Mouse (Mus musculus) kidney, postnatal 0 days (tissue): ENCODE measurements at regions not wholly inside any gene's neighbourhood (a gene's known extent, or its start where the extent isn't known, plus 50 kb on each side); places are given as distances from the start of the nearest gene placed in this dataset.

Experiments used
- ATAC-seq: fragments of 200-750 bp; cut with Nextera tagmentation; replicated peaks from 2 replicates; pipeline ENCODE4 v1.8.0; 2017; ENCODE audit warnings: low read depth, moderate number of reproducible peaks, moderate TSS enrichment, moderate library complexity; ENCODE audit not compliant: low FRiP score
- DNase-seq: peaks from one replicate; pipeline ENCODE4 v3.0.0-alpha.2; 2016; ENCODE audit warnings: low spot score
- H3K27ac ChIP-seq: fragments of 300-500 bp; sonication (generic); 2 replicates; pipeline ENCODE4 v1.5.1; 2014; ENCODE audit warnings: mild to moderate bottlenecking
- H3K27me3 ChIP-seq: fragments of 300-500 bp; sonication (generic); 2 replicates; pipeline ENCODE4 v1.6.1; 2014; ENCODE audit warnings: low read length, mixed read lengths; ENCODE audit not compliant: insufficient read depth
- H3K36me3 ChIP-seq: fragments of 300-500 bp; sonication (generic); 2 replicates; pipeline ENCODE4 v1.6.1; 2014; ENCODE audit warnings: low read length, mixed read lengths; ENCODE audit not compliant: insufficient read depth
- H3K4me1 ChIP-seq: fragments of 300-500 bp; sonication (generic); replicated peaks from 2 replicates; pipeline ENCODE4 v1.6.1; 2014; ENCODE audit warnings: antibody characterized with exemption, low read length, mixed read lengths; ENCODE audit not compliant: insufficient read depth
- H3K4me2 ChIP-seq: fragments of 300-500 bp; sonication (generic); 2 replicates; pipeline ENCODE4 v1.6.1; 2014; ENCODE audit warnings: mild to moderate bottlenecking, low read length, moderate library complexity, mixed read lengths
- H3K4me3 ChIP-seq: fragments of 300-500 bp; sonication (generic); replicated peaks from 2 replicates; pipeline ENCODE4 v1.5.1; 2014; ENCODE audit warnings: low read depth, low read length
- H3K9ac ChIP-seq: fragments of 300-500 bp; sonication (generic); 2 replicates; pipeline ENCODE4 v1.6.1; 2014; ENCODE audit warnings: low read depth, low read length
- H3K9me3 ChIP-seq: fragments of 300-500 bp; sonication (generic); replicated peaks from 2 replicates; pipeline ENCODE4 v1.6.1; 2016; ENCODE audit warnings: low read length, inconsistent platforms, mixed read lengths
- CTCF ChIP-seq: IDR thresholded peaks from 2 replicates; pipeline ENCODE4 v1.5.1; 2016; ENCODE audit warnings: antibody characterized with exemption, low read depth, mild to moderate bottlenecking, moderate library complexity
- WGBS: fragments of 180-500 bp; shearing (Covaris S2); extraction: QIAGEN DNeasy Blood & Tissue Kit; methylation state at CpG from one replicate; pipeline ENCODE4 v1.1.7; 2014; 5-methylcytosine and 5-hydroxymethylcytosine counted together

- Histone ChIP-seq H3K27me3 (no peaks in the 10 kb centered on the region), H3K36me3 (no peaks in the 10 kb centered on the region), H3K4me2 (no peak overlapping the region), H3K9ac (no peak overlapping the region), H3K27ac (no peak overlapping the region), H3K4me3 (no peak overlapping the region), H3K4me1 (no peaks in the 10 kb centered on the region), H3K9me3 (no peaks in the 10 kb centered on the region)
- DNase-seq (no peak), ATAC-seq (no peak)
- no peak for TF ChIP-seq CTCF
- WGBS, result 89% methylated on average over 2 of the region's 2 CpGs
Measured at GRCm38 (mm10) chr14:115003223-115003622, 88.8 kb upstream of the Gpc5 start.

GRCm38 (mm10) chr14:115004733-115005405 is 87.1 kb upstream of the Gpc5 start:
- H3K4me3 ChIP-seq, result no peak overlapping the region
- ATAC-seq (no peak), DNase-seq (no peak)
- H3K9ac ChIP-seq, result no peak overlapping the region
- H3K27me3 ChIP-seq, result no peaks in the 10 kb centered on the region
- H3K4me1 ChIP-seq, result no peaks in the 10 kb centered on the region
- H3K4me2 ChIP-seq, result no peak overlapping the region
- no peak for TF ChIP-seq CTCF
- no peak overlapping the region for H3K27ac ChIP-seq
- WGBS, result 63% methylated on average over 6 of the region's 6 CpGs
- H3K9me3 ChIP-seq, result no peaks in the 10 kb centered on the region
- no peaks in the 10 kb centered on the region for H3K36me3 ChIP-seq

- TF ChIP-seq CTCF, result no peak
Measured at GRCm38 (mm10) chr14:115010877-115011276, 81.1 kb upstream of the Gpc5 start.

GRCm38 (mm10) chr14:115015299-115015698 is 76.7 kb upstream of the Gpc5 start:
- peak; percentile 35; the same call in 1 of the 2 replicates for TF ChIP-seq CTCF
- WGBS, result 48% methylated on average over 5 of the region's 5 CpGs

More at GRCm38 (mm10) chr14:115010877-115011276, 81.1 kb upstream of the Gpc5 start:
- H3K9me3 ChIP-seq, result no peaks in the 10 kb centered on the region
- no peaks in the 10 kb centered on the region for H3K4me1 ChIP-seq
- H3K36me3 ChIP-seq, result no peaks in the 10 kb centered on the region
- H3K27ac ChIP-seq, result no peak overlapping the region
- no peak overlapping the region for H3K4me2 ChIP-seq
- H3K27me3 ChIP-seq, result no peaks in the 10 kb centered on the region
- H3K9ac ChIP-seq, result no peak overlapping the region
- ATAC-seq (no peak), DNase-seq (no peak)
- no peak overlapping the region for H3K4me3 ChIP-seq
- WGBS, result 90% methylated on average over 3 of the region's 3 CpGs

GRCm38 (mm10) chr14:115017410-115018153 is 74.4 kb upstream of the Gpc5 start:
- no peaks in the 10 kb centered on the region for H3K4me1 ChIP-seq
- TF ChIP-seq CTCF, result peak; percentile 78
- DNase-seq, result peak; percentile 76
- no peaks in the 10 kb centered on the region for H3K9me3 ChIP-seq
- H3K9ac ChIP-seq, result no peak overlapping the region
- no peak overlapping the region for H3K27ac ChIP-seq
- no peaks in the 10 kb centered on the region for H3K27me3 ChIP-seq
- peak; percentile 73 for ATAC-seq
- H3K4me3 ChIP-seq, result peak overlapping the region; percentile 22
- WGBS, result 17% methylated on average over 22 of the region's 22 CpGs
- H3K36me3 ChIP-seq, result no peaks in the 10 kb centered on the region
- H3K4me2 ChIP-seq, result peak overlapping the region; percentile 52

More at GRCm38 (mm10) chr14:115015299-115015698, 76.7 kb upstream of the Gpc5 start:
- H3K36me3 ChIP-seq, result no peaks in the 10 kb centered on the region
- H3K4me3 ChIP-seq, result no peak overlapping the region
- ATAC-seq, result no peak
- H3K4me2 ChIP-seq, result no peak overlapping the region
- no peaks in the 10 kb centered on the region for H3K9me3 ChIP-seq
- H3K27ac ChIP-seq, result no peak overlapping the region
- H3K9ac ChIP-seq, result no peak overlapping the region
- H3K27me3 ChIP-seq, result no peaks in the 10 kb centered on the region
- H3K4me1 ChIP-seq, result no peaks in the 10 kb centered on the region
- DNase-seq, result no peak

GRCm38 (mm10) chr14:115028011-115028410 is 64.0 kb upstream of the Gpc5 start:
- H3K4me3 ChIP-seq, result no peak overlapping the region
- no peaks in the 10 kb centered on the region for H3K36me3 ChIP-seq
- H3K27ac ChIP-seq, result no peak overlapping the region
- 88% methylated on average over 7 of the region's 7 CpGs for WGBS
- no peaks in the 10 kb centered on the region for H3K4me1 ChIP-seq
- H3K27me3 ChIP-seq, result no peaks in the 10 kb centered on the region
- no peak overlapping the region for H3K9ac ChIP-seq
- TF ChIP-seq CTCF, result no peak
- no peak overlapping the region for H3K4me2 ChIP-seq
- DNase-seq (no peak), ATAC-seq (no peak)
- no peaks in the 10 kb centered on the region for H3K9me3 ChIP-seq
